Mouse (Mus musculus) lung, postnatal 0 days (tissue): Measurements from ENCODE around the gene Kcna5. TPM values are rescaled to one million over a fixed set of nuclear protein-coding genes. Genes with fewer than 3 reads are reported as not detected.
A peak's percentile ranks its signal among the peaks of the same experiment; 100 is the strongest.

Experiments used
- ATAC-seq: fragments of 200-750 bp; cut with Nextera tagmentation; 2 replicates; pipeline ENCODE4 v1.8.0; 2017; ENCODE audit warnings: moderate library complexity
- DNase-seq: peaks from one replicate; pipeline ENCODE4 v3.0.0-alpha.2; 2016; ENCODE audit warnings: low spot score
- H3K27ac ChIP-seq: fragments of 300-500 bp; sonication (generic); 2 replicates; pipeline ENCODE4 v1.5.1; 2014; ENCODE audit warnings: antibody characterized with exemption, mild to moderate bottlenecking, low read length, mixed read lengths
- H3K27me3 ChIP-seq: fragments of 300-500 bp; sonication (generic); replicated peaks from 2 replicates; pipeline ENCODE4 v1.6.1; 2014; ENCODE audit warnings: low read length, mixed read lengths; ENCODE audit not compliant: insufficient read depth
- H3K36me3 ChIP-seq: fragments of 300-500 bp; sonication (generic); 2 replicates; pipeline ENCODE4 v1.6.1; 2014; ENCODE audit warnings: low read length, mixed read lengths; ENCODE audit not compliant: insufficient read depth
- H3K4me1 ChIP-seq: fragments of 300-500 bp; sonication (generic); 2 replicates; pipeline ENCODE4 v1.6.1; 2014; ENCODE audit warnings: antibody characterized with exemption, low read depth, low read length, mixed read lengths; ENCODE audit not compliant: insufficient read depth
- H3K4me2 ChIP-seq: fragments of 300-500 bp; sonication (generic); replicated peaks from 2 replicates; pipeline ENCODE4 v1.6.1; 2014; ENCODE audit warnings: low read depth, mild to moderate bottlenecking, low read length, moderate library complexity, mixed read lengths
- H3K4me3 ChIP-seq: fragments of 300-500 bp; sonication (generic); 2 replicates; pipeline ENCODE4 v1.5.1; 2014; ENCODE audit warnings: low read depth, low read length
- H3K9ac ChIP-seq: fragments of 300-500 bp; sonication (generic); replicated peaks from 2 replicates; pipeline ENCODE4 v1.6.1; 2014; ENCODE audit warnings: low read depth, mild to moderate bottlenecking
- H3K9me3 ChIP-seq: fragments of 300-500 bp; sonication (generic); 2 replicates; pipeline ENCODE4 v1.6.1; 2016; ENCODE audit warnings: low read length, mixed read lengths
- CTCF ChIP-seq: IDR thresholded peaks from 2 replicates; pipeline ENCODE4 v1.5.1; 2016; ENCODE audit warnings: antibody characterized with exemption, mild to moderate bottlenecking
- EP300 ChIP-seq: IDR thresholded peaks from 2 replicates; pipeline ENCODE4 v1.6.1; 2016; ENCODE audit warnings: antibody characterized with exemption, mild to moderate bottlenecking, control low read depth
- WGBS: fragments of 180-500 bp; shearing (Covaris S2); extraction: QIAGEN DNeasy Blood & Tissue Kit; methylation state at CpG from one replicate; pipeline ENCODE4 v1.1.7; 2014; 5-methylcytosine and 5-hydroxymethylcytosine counted together
- polyA plus RNA-seq: library from polyadenylated mRNA; unstranded; fragments of >200 nt; fragmentation: Nextera tagmentation; extraction: Ambion mirVana; gene quantifications from 2 replicates; pipeline ENCODE4 v1.2.1, GENCODE M21; 2015

The Kcna5 gene
- polyA plus RNA-seq, 1 experiment from 2014 or later = 1.5 TPM

DNA sequence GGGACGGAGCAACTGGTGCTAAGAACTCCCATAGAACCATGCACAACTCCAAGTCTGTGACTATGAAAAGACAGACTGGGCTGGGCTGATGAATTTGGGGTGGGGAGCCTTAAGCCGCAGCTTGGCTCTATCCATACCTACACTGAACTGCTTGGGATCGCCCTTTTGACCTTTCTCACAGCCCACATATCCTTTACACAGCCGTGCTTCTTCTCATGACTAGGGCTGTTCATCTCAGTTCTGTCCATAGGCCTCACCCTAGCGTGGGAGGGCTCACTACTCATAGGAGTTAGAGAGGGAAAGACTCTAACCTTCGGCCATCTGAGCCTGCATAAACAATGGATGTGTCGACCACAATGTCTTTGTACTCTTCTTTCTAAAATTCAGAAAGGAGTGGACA lies 39.6 kb upstream of the Kcna5 start:
- DNase-seq (no peak), ATAC-seq (no peak)
- Histone ChIP-seq H3K9ac (no peak overlapping the region), H3K27me3 (no peaks in the 10 kb centered on the region), H3K36me3 (no peaks in the 10 kb centered on the region), H3K27ac (no peak overlapping the region), H3K4me3 (no peak overlapping the region), H3K4me1 (no peaks in the 10 kb centered on the region), H3K4me2 (no peak overlapping the region), H3K9me3 (no peaks in the 10 kb centered on the region)
- 71% methylated on average over 7 of the region's 7 CpGs for WGBS
- no peak for TF ChIP-seq CTCF
- TF ChIP-seq EP300 = no peak

DNA sequence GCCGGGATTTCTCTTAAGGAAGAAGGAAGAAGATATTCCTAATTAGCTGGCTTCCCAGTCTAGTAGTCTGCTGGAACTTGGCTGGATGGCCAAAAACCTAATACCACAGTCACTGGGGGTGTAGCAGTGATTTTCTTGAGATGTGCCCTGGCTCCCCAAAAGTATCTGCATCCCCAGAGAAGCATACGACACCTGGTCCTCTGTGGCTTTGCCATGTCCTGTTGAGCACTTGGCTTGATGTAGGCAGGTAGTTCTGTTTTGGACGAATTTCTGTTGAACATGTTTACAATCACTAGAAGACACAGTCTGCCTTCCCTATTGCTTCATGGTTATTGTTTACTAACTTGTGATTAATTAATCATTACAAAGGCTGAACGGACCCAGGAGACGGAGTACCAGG lies 37.8 kb upstream of the Kcna5 start:
- Histone ChIP-seq H3K27ac (no peak overlapping the region), H3K4me2 (no peak overlapping the region), H3K4me1 (no peaks in the 10 kb centered on the region), H3K36me3 (no peaks in the 10 kb centered on the region), H3K9me3 (no peaks in the 10 kb centered on the region), H3K4me3 (no peak overlapping the region), H3K9ac (no peak overlapping the region), H3K27me3 (no peaks in the 10 kb centered on the region)
- ATAC-seq (no peak), DNase-seq (no peak)
- WGBS = 75% methylated on average over 5 of the region's 5 CpGs
- TF ChIP-seq CTCF = no peak
- no peak for TF ChIP-seq EP300

DNA sequence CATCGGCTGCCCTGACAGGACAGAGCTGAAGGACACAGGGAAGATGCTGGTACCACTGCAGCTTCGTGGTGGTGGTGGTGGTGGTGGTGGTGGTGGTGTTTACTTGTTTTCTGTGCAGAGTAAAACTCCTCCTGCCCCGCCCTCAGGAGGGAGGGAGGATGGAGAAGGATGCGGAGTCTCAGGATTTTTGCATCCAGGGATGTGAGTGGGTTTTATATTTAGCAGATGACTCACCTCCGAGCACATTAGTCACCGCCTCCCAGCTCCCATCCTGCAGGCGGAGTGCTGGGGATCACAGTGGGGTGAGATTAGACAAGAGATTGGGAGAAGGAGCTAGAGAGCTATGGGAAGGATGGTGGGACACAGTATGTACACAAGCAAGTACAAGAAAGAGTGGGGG lies 34.6 kb upstream of the Kcna5 start:
- no peaks in the 10 kb centered on the region for H3K4me1 ChIP-seq
- H3K4me2 ChIP-seq = no peak overlapping the region
- ATAC-seq (no peak), DNase-seq (no peak)
- no peak overlapping the region for H3K4me3 ChIP-seq
- H3K36me3 ChIP-seq = no peaks in the 10 kb centered on the region
- no peak overlapping the region for H3K9ac ChIP-seq
- no peak overlapping the region for H3K27ac ChIP-seq
- no peaks in the 10 kb centered on the region for H3K9me3 ChIP-seq
- no peaks in the 10 kb centered on the region for H3K27me3 ChIP-seq
- WGBS = 61% methylated on average over 7 of the region's 7 CpGs
- TF ChIP-seq EP300 (no peak), CTCF (no peak)

DNA sequence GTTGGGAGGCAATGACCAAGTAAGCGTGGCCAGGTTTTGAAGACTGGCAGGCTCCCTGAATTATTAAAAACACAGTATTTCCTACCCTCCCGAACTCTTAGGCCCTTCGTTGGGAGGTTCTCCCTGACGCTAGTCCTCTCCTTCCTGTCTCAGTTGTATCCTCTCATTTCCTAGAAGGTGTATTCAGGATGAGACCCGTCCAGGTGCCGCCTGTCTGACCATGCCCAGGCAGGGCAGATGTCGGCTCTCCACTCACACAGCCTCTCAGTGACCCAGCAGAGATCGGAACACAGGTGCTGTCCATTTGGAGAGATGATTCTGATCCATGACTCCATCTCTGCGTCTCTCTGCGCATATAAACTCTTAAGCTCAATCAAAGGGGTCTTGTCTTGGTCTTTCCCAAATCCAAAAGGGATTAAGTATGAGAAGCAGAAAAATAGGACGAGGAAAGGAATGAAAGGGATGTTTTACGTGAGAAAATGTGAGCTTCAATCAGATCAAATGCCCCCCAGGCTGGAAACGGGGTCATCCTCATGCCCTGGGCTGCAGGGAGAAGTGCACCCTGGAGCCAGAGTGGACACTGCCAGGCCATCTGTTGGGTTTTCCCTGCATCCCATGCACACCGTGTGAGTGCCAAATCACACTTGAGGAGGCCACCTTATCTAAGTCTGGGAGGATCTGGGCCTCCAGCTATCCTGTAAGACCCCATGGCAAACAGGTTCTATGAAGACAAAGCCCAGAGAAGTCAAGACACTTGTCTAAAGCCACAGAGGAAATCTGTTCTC lies 33.0 kb upstream of the Kcna5 start:
- H3K4me2 ChIP-seq = no peak overlapping the region
- H3K9ac ChIP-seq = no peak overlapping the region
- no peaks in the 10 kb centered on the region for H3K4me1 ChIP-seq
- no peak for DNase-seq
- no peak for ATAC-seq
- no peaks in the 10 kb centered on the region for H3K9me3 ChIP-seq
- H3K27ac ChIP-seq = no peak overlapping the region
- WGBS = 78% methylated on average over 14 of the region's 14 CpGs
- no peak overlapping the region for H3K4me3 ChIP-seq
- no peaks in the 10 kb centered on the region for H3K36me3 ChIP-seq
- TF ChIP-seq EP300 (no peak), CTCF (no peak)
- H3K27me3 ChIP-seq = no peaks in the 10 kb centered on the region

DNA sequence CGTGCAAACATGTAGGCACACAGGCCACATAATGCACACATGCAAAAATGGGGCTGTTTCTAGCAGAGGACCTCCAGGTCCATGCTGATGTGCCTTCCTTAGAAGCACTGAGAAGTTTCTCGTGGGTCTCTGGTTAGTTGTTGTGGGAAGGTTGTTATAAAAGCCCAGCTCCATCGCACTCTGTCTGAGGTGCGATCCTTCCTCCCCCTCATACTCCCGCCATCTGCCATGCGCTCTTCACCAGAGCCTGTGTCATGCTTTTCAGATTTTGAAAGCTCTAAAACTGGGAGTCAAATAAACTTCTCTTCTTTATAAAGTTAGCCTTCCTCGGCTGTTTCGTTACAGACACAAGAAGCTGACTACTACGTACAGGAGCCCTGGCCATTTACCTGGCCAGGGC lies 32.1 kb upstream of the Kcna5 start:
- H3K27me3 ChIP-seq = no peaks in the 10 kb centered on the region
- TF ChIP-seq CTCF (no peak), EP300 (no peak)
- H3K9me3 ChIP-seq = no peaks in the 10 kb centered on the region
- no peaks in the 10 kb centered on the region for H3K36me3 ChIP-seq
- no peak overlapping the region for H3K9ac ChIP-seq
- no peak overlapping the region for H3K4me2 ChIP-seq
- ATAC-seq (no peak), DNase-seq (no peak)
- WGBS = 87% methylated on average over 9 of the region's 9 CpGs
- no peak overlapping the region for H3K27ac ChIP-seq
- no peak overlapping the region for H3K4me3 ChIP-seq
- no peaks in the 10 kb centered on the region for H3K4me1 ChIP-seq

DNA sequence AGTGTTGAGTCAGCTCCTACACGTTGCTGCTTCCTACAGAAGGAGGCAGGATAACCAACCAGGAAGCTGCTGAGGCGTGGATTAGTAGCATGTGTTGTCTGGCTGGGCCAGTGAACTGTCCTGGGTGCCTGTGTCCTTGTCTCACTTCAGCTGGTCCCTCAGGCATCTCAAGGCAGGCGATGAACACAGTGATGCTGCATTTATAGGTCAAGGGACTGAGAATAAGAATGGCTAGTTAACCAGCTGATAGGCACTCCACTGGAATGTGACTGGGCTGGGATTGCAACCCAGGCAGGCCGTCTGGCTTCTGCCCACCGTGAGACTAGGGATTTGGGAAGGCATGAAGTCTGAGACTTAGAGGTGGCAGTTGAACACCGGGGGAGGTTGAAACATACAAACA lies 29.2 kb upstream of the Kcna5 start:
- H3K9ac ChIP-seq = no peak overlapping the region
- DNase-seq = no peak
- H3K27me3 ChIP-seq = no peaks in the 10 kb centered on the region
- H3K4me1 ChIP-seq = no peaks in the 10 kb centered on the region
- H3K36me3 ChIP-seq = no peaks in the 10 kb centered on the region
- H3K27ac ChIP-seq = no peak overlapping the region
- no peak overlapping the region for H3K4me3 ChIP-seq
- H3K9me3 ChIP-seq = no peaks in the 10 kb centered on the region
- ATAC-seq = no peak
- no peak for TF ChIP-seq CTCF
- no peak for TF ChIP-seq EP300
- no peak overlapping the region for H3K4me2 ChIP-seq
- 57% methylated on average over 6 of the region's 6 CpGs for WGBS

DNA sequence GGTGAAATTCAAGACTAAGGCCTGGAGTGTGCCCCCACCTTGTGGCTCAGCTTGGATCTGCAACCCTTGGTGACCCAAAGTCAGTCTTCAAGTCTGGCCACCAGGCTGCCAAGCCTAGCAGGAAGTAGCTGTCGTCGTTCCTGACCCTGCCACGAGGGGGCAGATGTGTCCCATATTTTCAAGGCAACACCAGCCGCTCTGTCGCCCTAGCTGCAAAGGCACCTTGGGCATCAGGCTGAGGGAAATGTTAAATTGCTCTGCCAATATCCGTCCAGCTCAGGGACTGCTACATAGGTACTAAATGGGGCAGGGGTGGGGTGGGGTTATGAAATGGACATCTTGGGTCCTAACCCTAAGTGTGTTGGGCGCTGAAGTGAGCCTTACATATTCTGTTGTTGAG lies 28.7 kb upstream of the Kcna5 start:
- no peak overlapping the region for H3K27ac ChIP-seq
- peak; percentile 88 for TF ChIP-seq CTCF
- TF ChIP-seq EP300 = no peak
- H3K27me3 ChIP-seq = no peaks in the 10 kb centered on the region
- no peak overlapping the region for H3K9ac ChIP-seq
- WGBS = 16% methylated on average over 7 of the region's 7 CpGs
- no peaks in the 10 kb centered on the region for H3K9me3 ChIP-seq
- peak; percentile 65 for DNase-seq
- H3K4me2 ChIP-seq = no peak overlapping the region
- H3K4me1 ChIP-seq = no peaks in the 10 kb centered on the region
- no peak overlapping the region for H3K4me3 ChIP-seq
- no peaks in the 10 kb centered on the region for H3K36me3 ChIP-seq
- peak; percentile 41; the same call in 1 of the 2 replicates for ATAC-seq
